Mouse (Mus musculus): Measurements from ENCODE around the gene Thpo. TPM values are rescaled to one million over a fixed set of nuclear protein-coding genes. Genes with fewer than 3 reads are reported as not detected.
A peak's percentile ranks its signal among the peaks of the same experiment; 100 is the strongest.

The Thpo gene
- total RNA-seq, 1 experiment, result 0.18 TPM

DNA sequence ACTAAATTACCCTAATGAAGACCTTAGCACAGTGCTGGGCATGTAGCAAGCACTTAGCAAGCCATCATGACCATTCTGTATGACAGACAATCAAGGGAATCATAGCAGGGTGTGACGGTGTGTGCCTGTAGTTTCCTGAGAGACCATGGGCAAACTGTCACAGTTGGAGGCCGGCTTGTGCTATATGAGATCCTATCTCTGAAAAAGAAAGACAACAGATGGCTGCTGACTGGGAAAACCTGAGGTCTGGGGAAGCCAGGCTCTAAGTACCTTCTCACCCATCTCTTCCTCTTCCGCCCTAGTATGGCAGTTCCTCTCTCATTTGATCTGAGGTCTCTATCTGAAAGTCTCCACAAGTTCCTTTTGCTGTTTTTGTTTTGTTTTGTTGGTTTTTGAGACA is 28.5 kb downstream of the Thpo start:
- Histone ChIP-seq H3K9ac (ENCODE audit: insufficient read depth, low read depth, low read length, poor library complexity, severe bottlenecking) (no peak overlapping the region; the same call in 1 of the 2 replicates), H3K36me3 (ENCODE audit: control insufficient read depth, insufficient read depth, low read length, poor library complexity, severe bottlenecking) (peaks cover 45% of the 10 kb centered on the region), H3K4me1 (ENCODE audit: control insufficient read depth in 2 of 2, insufficient read depth in 2 of 2, low read length in 2 of 2, poor library complexity in 1 of 2) (peaks cover 8 to 30% of the 10 kb centered on the region in 2 experiments), H3K9me3 (ENCODE audit: control insufficient read depth, insufficient read depth, low read depth, low read length) (no peaks in the 10 kb centered on the region), H3K4me3 (ENCODE audit: insufficient read depth in 1 of 2, low read depth in 1 of 2, low read length in 2 of 2, poor library complexity in 1 of 2, severe bottlenecking in 1 of 2) (no peak overlapping the region), H3K27ac (ENCODE audit: insufficient read depth, low read depth, low read length, poor library complexity, severe bottlenecking) (no peak overlapping the region)
- in situ Hi-C loops (cut with MboI; ENCODE audit: low sequenced_read_pairs in 2 of 2, unreplicated experiment in 2 of 2), result no loop called here
- TF ChIP-seq ZC3H11A (IDR thresholded peaks at IDR 0.05; ENCODE audit: borderline replicate concordance, low read depth, low read length), result no peak
- TF ChIP-seq CHD2 (IDR thresholded peaks at IDR 0.05; ENCODE audit: low read depth, low read length), result no peak
- TF ChIP-seq ZNF384 (IDR thresholded peaks at IDR 0.05; ENCODE audit: low read depth, low read length), result no peak
- no peak for TF ChIP-seq HCFC1 (IDR thresholded peaks at IDR 0.05; ENCODE audit: borderline replicate concordance, insufficient read depth, low read length)
- TF ChIP-seq MAFK (IDR thresholded peaks at IDR 0.05; ENCODE audit: insufficient read depth, low read depth, low read length), result no peak
- DNase-seq (ENCODE audit: low read depth, low spot score), result no peak

DNA sequence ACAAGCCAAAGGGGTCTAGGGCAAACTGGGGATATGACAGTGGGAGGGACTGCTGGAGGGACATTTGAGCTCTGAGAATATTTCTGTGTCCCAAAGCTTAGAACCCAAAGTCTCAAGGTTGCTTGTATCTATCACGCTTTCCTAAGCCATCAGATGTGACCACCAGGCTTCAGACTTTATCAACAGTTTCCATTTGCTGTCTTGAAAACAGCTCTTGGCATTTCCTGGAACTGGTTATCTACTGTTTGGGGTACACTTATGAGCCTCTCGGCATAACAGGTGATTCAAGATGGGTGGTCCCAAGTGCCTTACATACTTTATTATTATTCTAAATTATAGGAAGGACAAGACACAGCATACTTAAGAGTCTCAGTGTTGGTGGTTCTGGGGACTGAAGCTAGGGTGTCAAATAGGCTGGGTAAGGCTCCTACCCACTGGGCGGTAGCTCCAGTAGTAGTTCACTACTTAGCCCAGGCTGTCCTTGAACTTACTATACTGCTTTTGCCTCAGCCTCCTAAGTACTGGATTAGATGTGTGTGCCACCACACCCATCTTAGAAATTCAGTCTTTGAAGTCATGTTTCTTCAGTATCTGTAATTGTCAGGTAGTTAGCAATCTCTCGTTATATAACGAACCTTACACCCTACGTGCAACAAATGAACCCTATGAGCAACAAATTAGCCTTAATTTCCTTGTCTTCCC is 30.5 kb downstream of the Thpo start:
- H3K4me3 ChIP-seq (ENCODE audit: insufficient read depth in 1 of 2, low read depth in 1 of 2, low read length in 2 of 2, poor library complexity in 1 of 2, severe bottlenecking in 1 of 2), result no peak overlapping the region
- H3K36me3 ChIP-seq (ENCODE audit: control insufficient read depth, insufficient read depth, low read length, poor library complexity, severe bottlenecking), result peaks cover 29% of the 10 kb centered on the region
- no peak for DNase-seq (ENCODE audit: low read depth, low spot score)
- no peak overlapping the region for H3K27ac ChIP-seq (ENCODE audit: insufficient read depth, low read depth, low read length, poor library complexity, severe bottlenecking)
- H3K4me1 ChIP-seq (ENCODE audit: control insufficient read depth in 2 of 2, insufficient read depth in 2 of 2, low read length in 2 of 2, poor library complexity in 1 of 2), result peaks cover 8 to 33% of the 10 kb centered on the region in 2 experiments
- TF ChIP-seq ZNF384 (IDR thresholded peaks at IDR 0.05; ENCODE audit: low read depth, low read length) (no peak), ZC3H11A (IDR thresholded peaks at IDR 0.05; ENCODE audit: borderline replicate concordance, low read depth, low read length) (no peak), MAFK (IDR thresholded peaks at IDR 0.05; ENCODE audit: insufficient read depth, low read depth, low read length) (no peak), CHD2 (IDR thresholded peaks at IDR 0.05; ENCODE audit: low read depth, low read length) (no peak), HCFC1 (IDR thresholded peaks at IDR 0.05; ENCODE audit: borderline replicate concordance, insufficient read depth, low read length) (no peak)
- no peak overlapping the region for H3K9ac ChIP-seq (ENCODE audit: insufficient read depth, low read depth, low read length, poor library complexity, severe bottlenecking)
- H3K9me3 ChIP-seq (ENCODE audit: control insufficient read depth, insufficient read depth, low read depth, low read length), result no peaks in the 10 kb centered on the region
- in situ Hi-C loops (cut with MboI; ENCODE audit: low sequenced_read_pairs in 2 of 2, unreplicated experiment in 2 of 2), result no loop called here

DNA sequence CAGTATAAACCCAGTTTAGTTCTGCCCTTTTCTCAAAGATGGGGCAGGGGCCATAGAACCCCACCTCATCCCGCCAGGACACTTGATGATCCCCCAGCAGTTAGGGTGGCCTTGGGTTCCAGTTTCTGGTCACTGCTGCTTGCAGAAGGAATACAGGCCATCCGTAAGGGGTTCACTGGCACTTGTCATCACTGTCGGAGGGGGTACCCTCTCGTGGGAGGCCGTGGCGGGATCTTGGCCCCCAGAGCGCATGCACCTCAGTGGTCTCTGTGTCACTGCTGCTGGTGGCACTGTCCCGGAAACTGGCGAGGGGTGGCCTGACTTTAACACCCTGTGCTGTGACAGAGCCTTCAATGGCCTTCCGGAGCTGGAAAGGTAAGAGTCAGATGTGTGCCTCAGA is 31.2 kb downstream of the Thpo start:
- Histone ChIP-seq H3K4me1 (ENCODE audit: control insufficient read depth in 2 of 2, insufficient read depth in 2 of 2, low read length in 2 of 2, poor library complexity in 1 of 2) (peaks cover 8 to 31% of the 10 kb centered on the region in 2 experiments), H3K27ac (ENCODE audit: insufficient read depth, low read depth, low read length, poor library complexity, severe bottlenecking) (no peak overlapping the region), H3K9ac (ENCODE audit: insufficient read depth, low read depth, low read length, poor library complexity, severe bottlenecking) (no peak overlapping the region), H3K36me3 (ENCODE audit: control insufficient read depth, insufficient read depth, low read length, poor library complexity, severe bottlenecking) (peaks cover 21% of the 10 kb centered on the region), H3K4me3 (ENCODE audit: insufficient read depth in 1 of 2, low read depth in 1 of 2, low read length in 2 of 2, poor library complexity in 1 of 2, severe bottlenecking in 1 of 2) (no peak overlapping the region), H3K9me3 (ENCODE audit: control insufficient read depth, insufficient read depth, low read depth, low read length) (no peaks in the 10 kb centered on the region)
- in situ Hi-C loops (cut with MboI; ENCODE audit: low sequenced_read_pairs in 2 of 2, unreplicated experiment in 2 of 2), result no loop called here
- TF ChIP-seq MAFK (IDR thresholded peaks at IDR 0.05; ENCODE audit: insufficient read depth, low read depth, low read length), result no peak
- no peak for TF ChIP-seq ZNF384 (IDR thresholded peaks at IDR 0.05; ENCODE audit: low read depth, low read length)
- no peak for TF ChIP-seq ZC3H11A (IDR thresholded peaks at IDR 0.05; ENCODE audit: borderline replicate concordance, low read depth, low read length)
- no peak for TF ChIP-seq CHD2 (IDR thresholded peaks at IDR 0.05; ENCODE audit: low read depth, low read length)
- TF ChIP-seq HCFC1 (IDR thresholded peaks at IDR 0.05; ENCODE audit: borderline replicate concordance, insufficient read depth, low read length), result no peak
- DNase-seq (ENCODE audit: low read depth, low spot score), result no peak

DNA sequence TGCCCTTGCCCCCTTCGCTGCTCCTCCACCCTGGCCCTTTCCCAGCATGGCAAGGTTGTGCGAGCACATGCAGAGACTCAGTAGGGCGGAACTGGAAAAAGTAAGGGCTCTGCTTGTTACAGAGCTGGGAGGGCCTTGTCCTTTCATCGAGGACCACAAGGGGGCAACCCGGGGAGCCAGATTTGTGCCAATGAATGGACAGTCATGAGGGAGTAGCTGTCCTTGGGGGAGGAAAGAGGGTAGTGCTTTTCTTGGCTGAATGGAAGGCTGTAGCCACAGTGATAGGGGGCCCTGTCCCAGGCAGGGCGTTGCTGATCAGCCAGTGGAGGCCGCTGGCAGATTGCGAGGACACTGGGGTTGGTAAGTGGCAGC is 31.8 kb downstream of the Thpo start:
- in situ Hi-C loops (cut with MboI; ENCODE audit: low sequenced_read_pairs in 2 of 2, unreplicated experiment in 2 of 2), result no loop called here
- Histone ChIP-seq H3K4me1 (ENCODE audit: control insufficient read depth in 2 of 2, insufficient read depth in 2 of 2, low read length in 2 of 2, poor library complexity in 1 of 2) (peaks cover 8 to 26% of the 10 kb centered on the region in 2 experiments), H3K4me3 (ENCODE audit: insufficient read depth in 1 of 2, low read depth in 1 of 2, low read length in 2 of 2, poor library complexity in 1 of 2, severe bottlenecking in 1 of 2) (peak overlapping the region; percentile 65 to 67; a peak in 3 of 4 replicates), H3K9me3 (ENCODE audit: control insufficient read depth, insufficient read depth, low read depth, low read length) (no peaks in the 10 kb centered on the region), H3K36me3 (ENCODE audit: control insufficient read depth, insufficient read depth, low read length, poor library complexity, severe bottlenecking) (peaks cover 16% of the 10 kb centered on the region), H3K27ac (ENCODE audit: insufficient read depth, low read depth, low read length, poor library complexity, severe bottlenecking) (peak overlapping the region; percentile 79), H3K9ac (ENCODE audit: insufficient read depth, low read depth, low read length, poor library complexity, severe bottlenecking) (peak overlapping the region; percentile 65)
- 0 out of 2 replicates have a peak, but pooled peaks have one; percentile 36 for TF ChIP-seq ZC3H11A (IDR thresholded peaks at IDR 0.05; ENCODE audit: borderline replicate concordance, low read depth, low read length)
- no peak for TF ChIP-seq HCFC1 (IDR thresholded peaks at IDR 0.05; ENCODE audit: borderline replicate concordance, insufficient read depth, low read length)
- peak; percentile 18; the same call in 1 of the 2 replicates for TF ChIP-seq MAFK (IDR thresholded peaks at IDR 0.05; ENCODE audit: insufficient read depth, low read depth, low read length)
- TF ChIP-seq ZNF384 (IDR thresholded peaks at IDR 0.05; ENCODE audit: low read depth, low read length), result 0 out of 2 replicates have a peak, but pooled peaks have one; percentile 12
- TF ChIP-seq CHD2 (IDR thresholded peaks at IDR 0.05; ENCODE audit: low read depth, low read length), result no peak
- peak; percentile 66 for DNase-seq (ENCODE audit: low read depth, low spot score)
